Mouse (Mus musculus): ENCODE data around the gene Tmod3.
"Not testable (repeated sequence)": the region's sequence is repeated elsewhere in the genome, so short reads cannot be mapped to it uniquely, and the experiment has no call there.

GRCm38 (mm10) chr9:75488255-75488654 lies 71.2 kb downstream of the Tmod3 start:
- not testable (repeated sequence) for TF ChIP-seq CTCF (IDR thresholded peaks at IDR 0.05; ENCODE audit: low read depth, low read length); POLR2A (IDR thresholded peaks at IDR 0.05; ENCODE audit: borderline replicate concordance, low read depth, low read length)
